Mouse (Mus musculus) CH12F3 (cell line): ENCODE results near the gene Akap6.

Experiments used
- in situ Hi-C: fragments of 300-500 bp; cut with MboI; formaldehyde crosslinking; loops from 2 replicates; pipeline ENCODE4 v1.14.3; 2020; ENCODE audit warnings: low sequenced_read_pairs

Akap6 gene

DNA sequence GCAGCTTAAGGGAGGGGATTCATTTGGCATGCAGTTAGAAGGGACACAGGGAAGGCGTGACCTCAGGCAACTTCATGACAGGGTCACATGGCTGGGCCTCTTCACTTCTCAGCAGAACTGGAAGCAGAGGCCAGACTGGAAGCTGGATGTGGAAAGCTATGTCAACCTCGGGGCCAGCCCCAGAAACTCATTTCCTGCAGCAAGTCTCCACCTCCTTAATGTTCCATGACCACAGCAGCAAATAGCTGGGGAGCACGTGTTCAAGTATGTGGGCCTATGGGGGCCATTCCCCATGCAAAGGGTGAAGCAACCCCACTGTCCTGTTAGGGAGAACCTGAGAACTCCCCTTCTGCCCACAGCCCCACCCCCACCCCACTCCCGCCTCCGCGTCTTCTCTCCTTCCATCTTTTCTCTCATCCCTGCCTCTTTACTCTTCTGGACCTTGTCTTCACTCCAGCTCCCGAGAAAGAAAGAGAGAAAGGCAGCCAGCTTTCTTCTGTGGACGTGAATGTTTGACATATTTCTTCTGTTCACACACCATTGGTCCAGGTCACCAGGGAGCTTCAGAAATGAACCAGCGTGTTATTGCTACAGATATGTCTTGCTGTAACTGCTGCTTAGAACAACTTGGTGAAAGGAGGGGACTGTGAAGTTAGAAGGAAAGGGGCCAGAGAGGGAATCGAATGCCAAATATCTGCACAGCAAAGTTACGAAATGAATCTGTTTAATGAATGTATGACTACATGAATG is 194.6 kb downstream of the Akap6 start:
- in situ Hi-C loops = no loop called here

DNA sequence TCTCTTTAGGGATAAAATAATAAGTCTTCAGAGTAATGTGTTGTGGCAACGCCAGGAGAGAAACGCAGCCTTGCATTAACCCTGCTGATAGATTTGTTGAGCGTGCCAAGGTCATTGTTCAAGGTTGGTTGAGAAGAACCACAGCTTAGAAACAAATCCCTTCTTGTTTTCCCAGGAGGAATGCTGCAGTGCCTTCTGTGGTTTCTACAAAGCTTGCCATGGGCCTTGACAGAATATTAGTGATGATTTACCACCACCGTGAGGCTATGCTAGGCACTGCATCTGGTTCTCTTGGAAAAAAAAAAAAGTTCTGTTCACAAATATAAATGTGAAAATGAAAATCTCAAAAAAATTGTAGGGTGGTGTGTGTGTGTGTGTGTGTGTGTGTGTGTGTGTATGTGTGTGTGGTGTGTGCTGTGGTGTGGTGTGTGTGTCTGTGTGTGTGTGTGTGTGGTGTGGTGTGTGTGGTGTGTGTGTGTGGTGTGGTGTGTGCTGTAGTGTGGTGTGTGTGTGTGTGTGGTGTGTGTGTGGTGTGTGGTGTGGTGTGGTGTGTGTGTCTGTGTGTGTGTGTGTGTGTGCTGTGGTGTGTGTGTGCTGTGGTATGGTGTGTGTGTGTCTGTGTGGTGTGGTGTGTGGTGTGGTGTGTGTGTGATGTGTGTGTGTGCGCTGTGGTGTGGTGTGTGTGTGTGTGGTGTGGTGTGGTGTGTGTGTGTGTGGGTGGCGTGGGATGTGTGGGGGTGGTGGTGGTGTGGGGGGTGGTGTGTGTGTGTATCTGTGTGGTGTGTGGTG is 196.7 kb downstream of the Akap6 start:
- in situ Hi-C loops = no loop called here

DNA sequence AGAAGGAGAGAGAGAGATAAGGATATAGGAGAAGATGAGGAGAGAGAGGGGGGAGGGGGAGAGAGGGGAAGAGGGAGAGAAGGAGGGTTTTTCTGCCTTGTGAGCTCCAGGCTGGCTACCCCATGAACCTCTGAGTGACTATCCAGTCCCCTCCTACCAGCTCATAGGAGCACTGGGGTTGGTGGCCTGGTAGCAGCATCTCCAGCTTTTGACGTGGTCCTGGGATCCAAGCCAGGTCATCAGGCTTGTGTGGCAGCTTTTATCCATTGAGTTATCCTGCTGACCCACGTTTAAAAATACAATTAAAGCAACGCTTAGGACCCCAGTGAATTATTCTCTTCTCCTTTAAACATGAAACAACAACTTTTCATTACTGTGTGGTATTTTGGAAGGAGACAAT is 197.6 kb downstream of the Akap6 start:
- in situ Hi-C loops = no loop called here

DNA sequence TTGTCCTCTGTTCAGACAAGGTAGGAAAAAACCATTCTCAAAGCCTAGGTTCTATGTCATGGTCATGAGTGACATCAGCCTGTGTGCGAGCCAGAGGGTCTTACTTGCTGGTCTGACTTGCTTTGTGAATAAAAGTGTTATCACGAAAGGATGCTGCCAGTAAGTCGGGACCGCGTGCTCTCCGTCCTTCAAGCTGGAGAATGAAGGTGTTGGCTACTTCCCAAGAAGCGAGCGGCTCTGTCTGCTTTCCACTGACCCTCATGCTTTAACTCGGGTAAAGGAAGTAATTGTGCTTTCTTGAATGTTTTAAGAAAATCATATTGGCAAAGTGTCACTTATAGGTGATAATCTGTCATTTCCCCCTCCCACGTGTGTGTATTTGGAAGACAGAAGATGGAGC is 198.9 kb downstream of the Akap6 start:
- in situ Hi-C loops = no loop called here

DNA sequence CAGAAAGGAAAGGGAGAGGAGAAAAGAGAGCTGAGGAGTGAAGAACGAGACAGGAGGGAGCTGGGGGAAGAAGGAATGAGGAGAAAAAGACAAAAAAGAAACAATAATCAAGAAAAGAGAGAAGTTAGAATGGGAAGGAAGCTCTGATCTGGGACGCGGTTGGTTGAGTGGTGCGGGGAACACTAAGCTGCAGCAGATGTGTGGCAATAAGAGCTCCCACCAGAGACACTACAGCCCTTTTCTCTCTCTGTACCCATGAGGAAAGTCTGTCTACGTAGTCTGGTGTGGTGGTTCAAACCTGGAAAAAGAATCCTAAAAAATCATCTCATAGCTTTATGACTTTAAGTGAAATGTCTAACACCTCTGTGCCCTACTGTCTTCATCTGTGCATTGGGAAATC is 204.9 kb downstream of the Akap6 start:
- in situ Hi-C loops = no loop called here

DNA sequence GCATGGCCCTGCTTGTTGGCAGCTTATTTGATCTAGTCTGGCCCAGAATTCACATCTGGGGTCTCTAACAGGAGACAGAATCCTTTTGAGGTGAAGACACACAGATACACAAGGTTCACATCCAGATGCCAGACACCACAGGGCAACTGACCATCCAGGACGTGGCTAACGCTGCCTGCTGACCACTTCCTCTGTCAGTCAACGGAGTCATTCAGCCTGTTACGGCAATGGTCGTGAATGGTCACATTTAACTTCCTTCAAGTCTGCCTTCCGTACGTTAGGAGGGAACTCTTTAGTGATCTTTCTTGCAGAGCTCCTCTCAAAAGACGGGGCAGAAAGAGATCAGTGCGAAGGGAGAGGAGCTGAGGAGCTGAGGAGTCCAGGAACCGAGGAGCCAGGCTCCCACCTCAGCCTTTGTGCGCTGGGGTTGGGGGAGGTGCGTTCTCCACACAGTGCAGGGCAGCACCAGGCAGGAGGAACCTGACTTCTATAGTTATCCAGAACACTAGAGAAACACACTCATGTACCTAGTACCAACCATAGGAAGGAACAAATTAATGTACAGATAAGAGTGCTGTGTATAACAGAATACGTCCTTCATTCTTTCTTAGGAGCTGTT is 209.4 kb downstream of the Akap6 start:
- in situ Hi-C loops = no loop called here

DNA sequence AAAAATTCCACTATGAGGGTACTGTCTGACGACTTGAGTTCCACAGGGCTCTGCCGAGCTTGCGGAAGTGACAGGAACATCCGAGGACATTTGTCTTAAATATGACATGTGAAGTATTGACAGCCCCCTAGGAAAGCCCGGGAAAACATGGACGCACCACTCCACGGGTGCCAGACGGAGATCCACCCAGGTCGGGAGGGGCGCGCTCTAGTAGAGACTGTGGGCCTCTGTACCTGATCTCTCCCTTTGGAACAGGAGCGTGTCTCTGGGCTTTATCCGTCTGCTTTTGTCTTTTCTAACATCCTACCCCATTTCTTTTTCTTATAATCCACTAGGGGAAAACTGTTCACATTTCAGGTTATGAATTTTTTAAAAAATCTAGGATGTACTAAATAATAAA is 211.2 kb downstream of the Akap6 start:
- in situ Hi-C loops = loop anchor here (10.0 kb wide), 1 partner anchor 1644 kb away; no protein-coding TSS in a partner anchor

DNA sequence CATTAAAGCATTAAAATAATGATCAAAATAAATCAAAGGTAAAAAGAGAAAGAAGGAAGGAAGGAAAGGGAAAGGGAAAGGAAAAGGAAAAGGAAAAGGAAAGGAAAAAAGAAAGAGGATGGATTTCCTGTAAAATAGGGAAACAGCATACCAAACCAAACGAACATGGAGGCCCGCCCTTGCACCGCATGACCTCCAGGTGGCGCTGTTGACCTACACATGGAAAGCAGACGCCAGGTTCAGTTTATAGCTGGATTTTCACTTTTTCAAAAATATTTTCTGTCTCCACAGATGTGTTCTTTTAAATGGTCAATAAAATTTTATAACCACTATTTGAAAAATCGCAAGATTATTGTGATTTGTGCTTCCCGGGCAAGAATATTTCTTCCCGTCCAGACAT is 211.6 kb downstream of the Akap6 start:
- in situ Hi-C loops = loop anchor here (10.0 kb wide), 1 partner anchor 1644 kb away; no protein-coding TSS in a partner anchor

DNA sequence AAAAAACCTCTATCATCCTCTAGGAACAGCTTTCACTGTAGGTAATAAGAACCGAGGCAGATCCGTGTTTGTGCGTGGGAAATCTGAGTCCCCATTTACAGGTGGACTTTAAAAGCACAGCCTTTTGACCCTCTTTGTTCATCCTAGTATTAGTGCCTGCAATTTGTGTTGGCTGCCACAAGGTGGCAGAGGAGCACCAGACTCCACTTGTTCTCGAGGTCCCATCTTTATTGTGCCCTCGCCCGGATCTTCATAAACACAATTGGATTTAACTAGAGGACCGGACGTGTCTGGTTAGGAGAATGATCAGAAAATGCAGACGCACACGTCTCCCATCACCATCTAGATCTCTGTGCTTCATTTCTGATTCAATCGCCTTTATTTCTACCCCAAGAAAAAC is 219.8 kb downstream of the Akap6 start:
- in situ Hi-C loops = loop anchor here (10.0 kb wide), 1 partner anchor 1636 kb away; no protein-coding TSS in a partner anchor

DNA sequence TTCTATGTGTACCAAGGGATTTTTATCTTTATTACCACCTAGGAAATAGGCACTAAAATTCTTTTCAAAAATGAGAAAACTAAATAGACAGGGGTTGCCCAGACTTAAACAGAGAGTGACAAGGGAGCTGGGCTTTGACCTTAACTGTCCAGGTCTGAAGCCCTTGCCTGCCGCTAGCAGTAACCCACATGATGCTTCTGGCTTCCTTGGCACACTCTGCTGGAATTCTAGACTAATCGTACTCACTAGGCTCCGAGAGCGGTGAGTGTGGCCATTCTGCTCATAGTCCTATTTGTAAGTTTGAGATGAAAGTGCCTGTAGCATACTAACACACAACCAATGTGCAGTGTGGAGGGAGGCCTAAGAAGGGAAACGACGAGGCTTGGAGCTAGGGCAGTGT is 223.3 kb downstream of the Akap6 start:
- in situ Hi-C loops = no loop called here

DNA sequence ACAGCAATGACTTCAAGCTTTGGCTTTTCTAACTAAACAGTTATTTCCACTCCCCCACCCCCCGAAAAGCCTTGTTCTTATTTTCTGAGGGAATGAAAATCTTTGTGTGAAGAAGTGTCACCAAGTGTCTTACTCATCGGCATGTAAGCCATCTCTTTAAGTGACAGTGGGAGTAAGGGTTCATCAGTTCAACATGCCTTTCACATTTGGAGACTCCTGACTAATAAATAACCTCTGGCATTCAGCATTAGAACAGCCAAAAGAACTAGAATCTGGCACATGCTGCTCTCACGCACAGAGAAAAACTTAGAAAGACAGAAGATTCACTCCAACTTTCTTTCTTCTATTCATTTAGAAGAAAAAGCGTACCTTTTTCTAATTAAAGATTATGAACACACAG is 226.3 kb downstream of the Akap6 start:
- in situ Hi-C loops = no loop called here

DNA sequence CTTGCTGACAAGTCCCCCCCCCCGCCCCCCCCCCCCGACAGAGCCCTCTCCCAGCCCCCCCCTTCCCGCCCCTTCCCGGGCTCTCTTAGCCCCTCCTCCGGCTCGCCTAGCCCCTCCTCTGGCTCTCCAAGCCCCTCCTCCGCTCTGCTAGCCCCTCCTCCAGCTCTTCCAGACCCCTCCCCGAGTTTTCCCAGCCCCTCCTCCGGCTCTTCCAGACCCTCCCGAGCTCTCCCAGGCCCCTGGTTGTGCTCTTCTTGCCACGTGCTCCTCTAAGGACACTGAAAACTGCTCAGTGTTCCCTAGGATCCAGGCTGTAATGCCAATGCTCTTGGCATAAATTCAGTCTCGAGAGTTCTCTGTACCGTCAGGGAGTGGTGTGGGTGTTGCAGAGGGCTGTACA is 234.6 kb downstream of the Akap6 start:
- in situ Hi-C loops = no loop called here

DNA sequence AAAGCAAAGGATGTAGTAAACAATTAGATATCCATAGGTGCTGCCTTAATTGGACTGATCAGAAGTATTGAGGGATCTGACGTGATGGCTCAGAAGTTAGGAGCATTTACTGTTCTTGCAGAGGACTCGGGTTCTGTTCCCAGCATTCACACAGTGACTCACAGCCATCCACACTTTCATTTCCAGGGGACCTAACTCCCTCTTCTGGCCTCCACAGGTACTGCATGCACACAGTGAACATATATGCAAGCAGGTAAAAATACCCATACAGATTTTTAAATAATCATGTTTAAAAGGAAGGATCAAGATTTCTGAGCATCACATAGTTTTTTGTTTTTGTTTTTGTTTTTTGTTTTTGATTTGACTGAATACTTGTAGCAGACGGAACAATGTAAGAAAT is 235.8 kb downstream of the Akap6 start:
- in situ Hi-C loops = no loop called here

DNA sequence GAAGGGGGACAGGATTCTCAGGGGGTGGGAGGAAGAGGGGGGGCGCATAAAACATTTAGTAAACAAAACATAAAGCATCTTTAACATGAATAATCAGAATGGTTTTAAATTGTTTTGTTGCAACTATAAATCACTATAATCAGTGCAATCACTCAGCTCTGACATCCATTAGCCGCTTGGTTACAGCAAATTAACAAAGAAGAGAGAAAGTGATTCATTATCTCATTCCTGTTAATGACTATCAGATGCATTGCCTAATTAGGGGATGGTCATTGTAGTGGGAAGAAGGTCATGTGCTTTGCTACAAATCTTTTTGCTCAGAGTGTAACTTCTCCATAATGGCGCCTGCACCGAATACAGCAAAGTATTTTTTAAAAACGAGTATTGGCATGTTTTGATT is 239.6 kb downstream of the Akap6 start:
- in situ Hi-C loops = no loop called here

DNA sequence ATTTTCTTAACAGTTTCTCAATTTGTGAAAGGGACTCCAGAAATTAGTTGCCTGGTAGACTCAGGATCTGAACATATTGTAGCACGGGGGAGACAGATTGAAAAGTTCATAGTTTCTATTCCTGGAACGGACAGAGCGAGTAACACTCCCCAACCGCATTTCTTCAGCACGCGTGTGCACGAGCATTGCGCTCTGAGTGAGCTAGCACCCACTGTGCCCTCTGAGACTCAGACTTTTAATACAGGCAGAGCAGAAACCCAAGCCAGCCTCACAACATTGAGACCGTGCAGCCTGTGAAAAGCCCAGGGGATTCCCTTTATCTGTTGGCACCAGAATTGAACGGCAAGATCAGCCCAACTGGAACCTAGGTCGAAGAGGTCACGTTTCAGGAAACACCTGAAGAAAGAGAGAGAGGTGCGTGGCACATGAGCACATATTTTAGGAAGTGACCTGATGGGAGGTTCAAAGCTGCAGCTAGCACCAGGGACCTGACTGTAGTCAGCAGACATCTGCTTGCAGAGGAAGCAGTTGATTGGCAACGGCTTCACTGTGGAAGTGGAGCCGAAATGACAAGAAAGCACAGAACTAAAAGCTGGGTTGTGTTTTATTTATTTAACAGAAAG is 240.3 kb downstream of the Akap6 start:
- in situ Hi-C loops = no loop called here

DNA sequence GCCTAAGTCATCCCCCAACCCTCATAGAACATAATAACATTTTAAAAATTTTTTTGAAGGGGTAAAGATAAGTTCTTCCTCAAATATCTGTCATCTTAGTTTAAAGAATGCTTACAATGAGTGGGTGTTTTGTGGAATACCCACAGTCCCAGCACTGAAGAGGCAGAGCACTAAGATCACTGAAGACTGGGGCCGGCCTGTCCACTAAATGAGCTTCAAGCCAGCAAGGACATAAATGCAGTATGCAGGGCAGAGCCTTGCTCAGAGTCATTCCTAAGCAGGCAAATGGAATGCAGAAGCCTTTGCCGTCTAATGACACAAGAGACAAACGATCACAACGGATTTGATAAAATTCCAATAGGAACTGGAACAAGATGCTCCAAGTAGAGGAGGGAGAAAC is 242.8 kb downstream of the Akap6 start:
- in situ Hi-C loops = no loop called here

DNA sequence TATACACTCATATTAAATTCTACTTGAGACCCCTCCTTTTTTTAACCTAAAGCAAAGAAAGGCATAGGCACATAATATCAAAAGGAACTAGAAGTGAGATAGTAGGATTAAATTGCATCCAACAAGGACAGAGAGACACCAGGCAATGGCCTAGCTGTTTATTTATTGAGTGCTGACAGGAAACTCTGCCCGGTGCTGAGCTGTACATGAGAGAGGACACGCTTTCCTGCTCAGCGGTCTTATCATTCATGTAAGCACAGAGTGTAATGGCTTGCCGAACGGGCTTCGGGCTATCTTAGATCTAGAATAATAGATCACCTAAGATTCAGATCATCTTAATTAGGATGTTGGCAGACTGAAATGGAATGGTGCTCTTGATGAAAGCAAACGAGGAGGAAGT is 245.1 kb downstream of the Akap6 start:
- in situ Hi-C loops = no loop called here

DNA sequence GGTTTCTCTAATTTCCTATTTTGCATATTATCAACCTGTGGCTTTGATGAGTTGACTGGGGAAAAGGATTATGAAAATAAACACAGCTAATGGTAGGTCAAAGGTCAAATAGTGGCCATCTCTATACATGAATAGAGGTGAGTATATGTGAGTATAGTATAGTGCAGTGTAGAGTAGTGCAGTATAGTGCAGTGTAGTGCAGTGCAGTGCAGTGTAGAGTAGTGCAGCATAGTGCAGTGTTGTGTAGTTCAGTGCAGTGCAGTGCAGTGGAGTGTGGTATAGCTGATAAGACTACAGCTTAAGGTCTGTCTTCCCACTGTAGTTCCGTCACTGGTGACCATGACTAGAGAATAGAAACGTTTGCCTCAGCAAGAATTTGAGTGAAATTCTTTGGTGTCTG is 245.8 kb downstream of the Akap6 start:
- in situ Hi-C loops = no loop called here

DNA sequence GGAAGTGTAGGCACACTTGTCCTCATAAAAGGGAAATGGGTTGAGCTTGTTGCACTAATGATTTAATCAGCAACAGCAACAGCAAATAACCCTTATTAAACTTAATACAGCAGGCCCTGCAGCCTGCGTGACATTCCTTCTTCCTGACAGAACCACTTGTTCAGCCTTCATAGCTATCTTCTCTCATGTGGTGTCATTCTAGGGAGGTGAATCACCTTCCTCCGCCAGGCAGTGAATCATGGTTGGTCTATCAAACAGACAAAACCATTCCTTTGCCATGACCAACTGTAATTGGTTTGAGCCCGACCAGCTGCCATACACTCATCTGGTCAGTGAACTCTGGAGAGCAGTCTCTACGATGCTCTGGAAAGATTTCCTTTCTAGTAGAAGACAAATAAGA is 251.5 kb downstream of the Akap6 start:
- in situ Hi-C loops = no loop called here

DNA sequence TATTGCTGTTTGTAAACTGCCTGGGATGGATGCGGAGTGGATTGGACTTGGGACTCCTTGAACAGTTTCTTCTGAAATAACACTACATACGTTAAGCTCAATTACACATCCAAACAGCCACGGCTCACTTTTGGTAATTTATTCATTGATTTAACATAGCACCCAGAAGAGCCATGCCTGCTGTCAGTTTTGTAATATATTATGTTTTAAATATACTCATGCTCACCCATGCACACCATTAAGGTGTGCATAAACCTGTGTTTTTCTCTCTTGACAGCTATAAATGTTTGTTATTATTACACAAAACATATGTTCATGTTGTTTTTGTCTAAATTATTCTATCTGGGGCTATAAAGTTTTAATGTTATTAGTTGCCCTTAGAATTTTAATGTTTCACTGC is 258.4 kb downstream of the Akap6 start:
- in situ Hi-C loops = no loop called here

DNA sequence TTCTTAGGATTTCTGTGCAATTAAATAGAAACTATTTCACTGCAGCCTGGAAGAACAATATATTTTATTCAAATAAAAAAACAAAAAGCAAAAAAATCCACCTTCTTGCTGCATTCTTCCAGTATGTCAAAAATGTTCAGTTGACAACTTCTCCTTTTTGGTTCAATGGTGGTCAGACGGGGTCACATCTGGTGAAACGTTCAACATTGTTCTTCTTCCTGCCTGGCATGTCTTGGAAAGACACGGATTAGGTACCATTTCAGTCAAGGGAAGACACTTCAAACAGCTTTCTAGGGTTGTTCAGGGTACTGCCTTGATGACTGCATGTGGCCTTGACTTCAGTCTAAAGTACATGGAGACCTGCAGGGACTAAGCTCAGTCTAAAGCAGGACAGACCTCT is 258.8 kb downstream of the Akap6 start:
- in situ Hi-C loops = no loop called here
